Mouse (Mus musculus) kidney, adult 2 months (tissue): ENCODE results near the gene Apobec1. TPM values are rescaled to one million over a fixed set of nuclear protein-coding genes. Genes with fewer than 3 reads are reported as not detected.

Experiments used
- DNase-seq: peaks from one replicate; pipeline ENCODE4 v3.0.0; 2021
- H3K27ac ChIP-seq: fragments of 200-500 bp; 2 replicates; pipeline ENCODE4 v1.5.1; 2012; ENCODE audit warnings: low read depth, low read length, control low read depth, inconsistent platforms; ENCODE audit not compliant: insufficient read depth
- H3K27me3 ChIP-seq: fragments of 200-500 bp; replicated peaks from 2 replicates; pipeline ENCODE4 v1.6.1; 2012; ENCODE audit warnings: mild to moderate bottlenecking, moderate library complexity, low read length, inconsistent platforms; ENCODE audit not compliant: control insufficient read depth, insufficient read depth
- H3K36me3 ChIP-seq: fragments of 200-500 bp; 2 replicates; pipeline ENCODE4 v1.6.1; 2012; ENCODE audit warnings: mild to moderate bottlenecking, moderate library complexity, low read length, inconsistent platforms; ENCODE audit not compliant: control insufficient read depth, insufficient read depth
- H3K4me1 ChIP-seq: fragments of 200-500 bp; 2 replicates; pipeline ENCODE4 v1.6.1; 2011; ENCODE audit warnings: low read length; ENCODE audit not compliant: control insufficient read depth, insufficient read depth
- H3K4me3 ChIP-seq: fragments of 200-500 bp; 2 replicates; pipeline ENCODE4 v1.5.1; 2011; ENCODE audit warnings: mild to moderate bottlenecking, low read depth, low read length, control low read depth; ENCODE audit not compliant: insufficient read depth
- CTCF ChIP-seq: fragments of 200-500 bp; conservative IDR thresholded peaks from 2 replicates; pipeline ENCODE4 v1.5.1; 2011; ENCODE audit warnings: low read depth, mild to moderate bottlenecking, control low read depth, low read length, moderate library complexity, mixed read lengths; ENCODE audit not compliant: insufficient read depth, insufficient read length
- POLR2A ChIP-seq: fragments of 200-500 bp; IDR thresholded peaks from one replicate; pipeline ENCODE4 v1.6.1; 2011; ENCODE audit warnings: low read depth, low read length, control low read depth
- WGBS: fragments of 180-500 bp; shearing (Covaris S2); methylation state at CpG from one replicate; pipeline ENCODE4 v1.1.7; 2018; 5-methylcytosine and 5-hydroxymethylcytosine counted together
- polyA plus RNA-seq: library from polyadenylated mRNA; depleted of rRNA; stranded (reverse); fragments of >200 nt; gene quantifications from 2 replicates; pipeline ENCODE4 v1.2.3, GENCODE M21; 2012

Gene Apobec1
- polyA plus RNA-seq, 1 experiment, result 15.2 TPM

DNA sequence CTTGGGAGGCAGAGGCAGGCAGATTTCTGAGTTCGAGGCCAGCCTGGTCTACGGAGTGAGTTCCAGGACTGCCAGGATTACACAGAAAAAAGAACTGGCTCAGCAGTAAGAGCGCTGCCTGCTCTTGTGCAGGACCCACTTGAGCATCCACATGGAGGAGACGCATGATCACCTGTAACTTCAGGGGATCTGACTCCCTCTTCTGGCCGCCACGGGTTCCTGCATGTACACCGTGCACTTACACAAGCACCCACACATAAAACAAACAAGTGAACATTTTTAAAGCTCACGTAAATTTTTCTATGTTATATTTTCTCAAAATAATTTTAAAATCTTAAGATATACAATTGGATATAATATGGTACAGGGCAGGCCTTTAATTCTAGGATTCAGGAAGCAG is 3.2 kb upstream of the Apobec1 start:
- TF ChIP-seq CTCF (peak; percentile 53), POLR2A (no peak)
- 91% methylated on average over 8 of the region's 8 CpGs for WGBS
- no peaks in the 10 kb centered on the region for H3K27me3 ChIP-seq
- H3K27ac ChIP-seq, result no peak overlapping the region
- no peak for DNase-seq
- H3K4me1 ChIP-seq, result no peaks in the 10 kb centered on the region
- no peaks in the 10 kb centered on the region for H3K36me3 ChIP-seq
- H3K4me3 ChIP-seq, result no peak overlapping the region

DNA sequence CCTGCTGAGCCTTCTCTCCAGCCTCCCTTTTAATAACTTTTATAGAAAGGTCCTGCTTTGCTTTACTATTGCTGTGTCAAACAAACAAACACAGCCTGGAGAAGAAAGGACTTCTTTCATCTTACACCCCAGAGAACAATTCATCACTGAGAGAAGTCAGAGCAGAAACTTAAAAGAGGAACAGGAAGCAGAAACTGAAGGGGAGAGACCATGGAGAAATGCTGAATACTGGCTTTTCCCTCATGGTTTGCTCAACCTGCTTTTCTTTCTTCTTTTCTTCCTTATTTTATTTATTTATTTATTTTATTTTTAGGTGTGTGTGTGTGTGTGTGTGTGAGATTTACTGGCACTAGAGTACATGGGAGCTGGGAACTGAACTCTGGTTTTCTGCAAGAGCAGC is 2.0 kb upstream of the Apobec1 start:
- TF ChIP-seq POLR2A (no peak), CTCF (no peak)
- no peak for DNase-seq
- H3K36me3 ChIP-seq, result no peaks in the 10 kb centered on the region
- H3K27me3 ChIP-seq, result no peaks in the 10 kb centered on the region
- no peaks in the 10 kb centered on the region for H3K4me1 ChIP-seq
- no peak overlapping the region for H3K4me3 ChIP-seq
- no peak overlapping the region for H3K27ac ChIP-seq

DNA sequence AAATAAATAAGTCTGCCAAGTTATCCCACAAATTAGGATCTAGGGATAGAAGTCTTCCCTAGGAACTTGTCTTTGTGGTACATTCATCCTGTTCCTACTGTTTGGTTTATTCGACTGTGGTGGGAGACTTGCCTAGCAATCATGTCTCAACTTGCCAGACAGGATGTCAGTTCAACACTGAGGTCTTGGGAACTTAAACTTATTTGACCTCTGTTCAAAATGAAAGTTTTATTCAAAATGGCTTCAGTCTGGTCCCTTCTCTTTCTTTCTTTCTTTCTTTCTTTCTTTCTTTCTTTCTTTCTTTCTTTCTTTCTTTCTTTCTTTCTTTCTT is 713 bp upstream of the Apobec1 start:
- Histone ChIP-seq H3K4me1 (peaks cover 4% of the 10 kb centered on the region; the same call in 1 of the 2 replicates), H3K27me3 (no peaks in the 10 kb centered on the region), H3K36me3 (no peaks in the 10 kb centered on the region), H3K4me3 (no peak overlapping the region), H3K27ac (peak overlapping the region; percentile 68)
- DNase-seq, result peak; percentile 27
- no peak for TF ChIP-seq POLR2A
- TF ChIP-seq CTCF, result no peak
- 35% methylated on average over 1 of the region's 1 CpGs for WGBS

DNA sequence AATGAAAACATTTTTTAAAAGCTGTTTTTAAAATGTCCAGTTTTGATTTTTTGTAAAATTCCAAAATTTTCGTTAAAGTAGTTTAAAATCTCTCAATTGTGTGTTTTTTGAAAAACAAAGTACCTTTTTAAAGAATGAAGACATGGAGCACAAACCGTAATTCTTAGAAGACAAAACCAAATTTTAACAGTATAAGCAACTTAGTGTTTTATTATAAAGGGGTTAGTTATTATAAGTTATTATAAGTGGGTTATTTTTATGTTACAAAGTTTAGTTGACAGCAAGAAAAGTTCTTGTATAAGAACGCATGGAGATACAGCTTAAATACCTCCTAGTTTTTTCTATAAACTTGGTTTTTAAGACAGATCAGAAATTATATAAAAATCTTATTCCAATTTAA is 629 bp downstream of the Apobec1 start:
- no peaks in the 10 kb centered on the region for H3K36me3 ChIP-seq
- no peak for TF ChIP-seq CTCF
- TF ChIP-seq POLR2A, result no peak
- no peaks in the 10 kb centered on the region for H3K27me3 ChIP-seq
- H3K4me3 ChIP-seq, result no peak overlapping the region
- no peak for DNase-seq
- H3K4me1 ChIP-seq, result peaks cover 4% of the 10 kb centered on the region; the same call in 1 of the 2 replicates
- WGBS, result 65% methylated on average over 3 of the region's 3 CpGs
- no peak overlapping the region for H3K27ac ChIP-seq

DNA sequence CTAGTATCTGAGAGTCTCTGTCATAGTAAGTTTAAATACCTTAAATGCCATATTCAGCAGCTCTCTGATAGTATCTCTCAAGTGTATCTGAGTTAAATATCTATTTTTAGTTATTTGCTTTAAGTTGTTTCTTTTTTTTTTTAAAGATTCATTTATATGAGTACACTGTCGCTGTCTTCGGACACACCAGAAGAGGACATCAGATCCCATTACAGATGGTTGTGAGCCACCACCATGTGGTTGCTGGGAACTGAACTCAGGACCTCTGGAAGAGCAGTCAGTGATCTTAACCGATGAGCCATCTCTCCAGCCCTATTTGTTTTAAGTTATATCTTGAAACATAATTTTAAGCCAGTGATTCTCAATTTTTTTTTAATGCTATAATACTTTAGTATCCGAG is 1.2 kb downstream of the Apobec1 start:
- H3K27ac ChIP-seq, result no peak overlapping the region
- H3K4me1 ChIP-seq, result peaks cover 4% of the 10 kb centered on the region; the same call in 1 of the 2 replicates
- no peaks in the 10 kb centered on the region for H3K36me3 ChIP-seq
- TF ChIP-seq CTCF (no peak), POLR2A (no peak)
- DNase-seq, result no peak
- WGBS, result 89% methylated on average over 4 of the region's 4 CpGs
- no peaks in the 10 kb centered on the region for H3K27me3 ChIP-seq
- no peak overlapping the region for H3K4me3 ChIP-seq

DNA sequence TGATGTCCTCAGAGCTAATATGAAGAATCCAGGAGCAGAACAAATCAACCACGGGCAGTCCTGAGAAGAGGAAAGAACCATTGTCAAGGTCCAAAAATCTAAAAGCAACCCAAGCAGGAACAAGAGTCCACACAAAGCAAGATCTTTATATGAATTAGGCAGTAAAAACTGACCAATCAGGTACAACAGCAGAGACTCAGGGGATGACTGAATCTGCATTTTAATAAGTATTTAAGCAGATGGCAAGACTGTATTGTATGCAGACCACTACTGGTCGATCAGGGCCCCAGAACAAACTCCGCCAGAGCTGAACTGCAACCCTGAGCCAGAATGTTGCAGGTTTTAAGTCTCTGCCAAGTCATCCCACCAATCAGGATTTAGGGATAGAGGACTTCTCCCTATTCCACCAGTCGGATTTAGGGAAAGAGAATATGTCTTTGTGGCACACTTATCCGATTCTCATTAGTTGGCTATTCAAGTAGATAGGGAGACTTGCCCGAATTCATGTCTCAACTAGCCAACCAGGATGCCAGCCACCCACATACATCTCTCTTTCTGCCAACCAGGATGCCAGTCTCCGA is 2.1 kb downstream of the Apobec1 start:
- 86% methylated on average over 7 of the region's 7 CpGs for WGBS
- H3K27me3 ChIP-seq, result no peaks in the 10 kb centered on the region
- no peak overlapping the region for H3K27ac ChIP-seq
- no peak for DNase-seq
- peaks cover 4% of the 10 kb centered on the region; the same call in 1 of the 2 replicates for H3K4me1 ChIP-seq
- H3K36me3 ChIP-seq, result no peaks in the 10 kb centered on the region
- TF ChIP-seq CTCF, result no peak
- no peak for TF ChIP-seq POLR2A
- no peak overlapping the region for H3K4me3 ChIP-seq

DNA sequence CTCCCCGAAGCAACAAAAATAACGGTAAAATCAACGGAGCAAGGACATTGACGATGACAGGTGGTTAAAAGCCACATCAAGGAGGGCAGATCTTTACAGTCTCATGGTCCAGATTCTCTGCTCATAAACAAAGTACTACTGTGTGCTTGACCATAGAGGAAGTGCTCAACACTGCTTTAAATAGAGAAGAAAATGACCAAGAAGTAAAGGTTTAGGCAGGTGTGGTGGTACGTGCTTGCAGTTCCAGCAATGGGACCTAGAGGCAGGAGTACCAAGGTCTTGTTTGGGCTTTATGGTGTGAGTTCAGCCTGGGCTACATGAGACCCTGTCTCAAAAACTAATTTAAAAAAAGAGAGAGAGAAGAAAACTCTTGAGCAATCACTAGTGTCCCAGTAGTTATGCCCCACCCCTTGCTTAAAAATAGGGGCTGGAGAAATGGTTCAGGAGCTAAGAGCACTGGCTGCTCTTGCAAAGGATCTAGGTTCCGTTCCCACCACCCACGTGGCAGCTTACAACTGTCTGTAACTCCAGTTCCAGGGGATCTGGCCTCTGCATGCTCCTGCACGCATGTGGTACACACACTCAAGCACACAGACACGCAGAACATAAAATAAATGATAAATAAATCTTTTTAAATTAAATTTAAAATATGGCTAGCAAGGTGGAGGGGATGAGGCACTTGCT is 3.0 kb downstream of the Apobec1 start:
- WGBS, result 91% methylated on average over 9 of the region's 9 CpGs
- TF ChIP-seq CTCF (no peak), POLR2A (no peak)
- no peaks in the 10 kb centered on the region for H3K36me3 ChIP-seq
- no peak overlapping the region for H3K4me3 ChIP-seq
- no peak for DNase-seq
- no peaks in the 10 kb centered on the region for H3K27me3 ChIP-seq
- H3K27ac ChIP-seq, result peak overlapping the region; percentile 26; the same call in 1 of the 2 replicates
- peaks cover 4% of the 10 kb centered on the region; the same call in 1 of the 2 replicates for H3K4me1 ChIP-seq
